In genomic region chr10:17613281-17613680, GRCm38 (mm10) we compare ENCODE assay signal across 15 mouse cellular contexts.
DNase-seq lines count a peak whose midpoint lies in the region; ATAC-seq and TF ChIP-seq lines count a peak whose summit lies in the region.
"Had no signal": no experiment of that assay in that cellular context is flagged by ENCODE, and none has a peak within 500 bp of the region (broad histone marks: within the 10 kb centered on the region; RNA-seq: fewer than 3 reads in every experiment).

No protein-coding gene starts in this region.

- no peak for TF ChIP-seq POLR2A in lung, adult 2 months (IDR thresholded peaks at IDR 0.05; ENCODE audit: borderline replicate concordance, extremely low read depth, low read depth, low read length)

- H3K4me1 ChIP-seq in lung, postnatal 0 days (ENCODE audit: insufficient read depth, low read depth, low read length), result no peaks in the 10 kb centered on the region
- no peaks in the 10 kb centered on the region for H3K4me1 ChIP-seq in lung, adult 2 months (ENCODE audit: control insufficient read depth, insufficient read depth, low read length)
- H3K4me1 ChIP-seq: embryonic facial prominence, embryonic 10.5 days; forebrain, embryonic 13.5 days; hindbrain, embryonic 15.5 days had no signal

- TF ChIP-seq CTCF in lung, postnatal 0 days (IDR thresholded peaks at IDR 0.05), result no peak
- TF ChIP-seq CTCF in lung, adult 2 months (IDR thresholded peaks at IDR 0.05; ENCODE audit: insufficient read depth, low read length), result no peak

- H3K36me3 ChIP-seq in lung, postnatal 0 days (ENCODE audit: insufficient read depth, low read length), result no peaks in the 10 kb centered on the region
- H3K36me3 ChIP-seq: embryonic facial prominence, embryonic 10.5 days; hindbrain, embryonic 15.5 days had no signal

- DNase-seq in adrenal gland, postnatal 36 days, result peak; percentile 7 to 11
- DNase-seq in adrenal gland, adult 18-20 months (ENCODE audit: low spot score in 2 of 2), result no peak
- peak; percentile 40 for DNase-seq in lung, postnatal 0 days (ENCODE audit: low spot score)
- no peak for DNase-seq in lung, adult 2 months
- peak; percentile 56 to 70 for DNase-seq in kidney, postnatal 36 days
- DNase-seq in left cerebral cortex, postnatal 36 days (ENCODE audit: low spot score in 2 of 2), result no peak
- DNase-seq in retina, postnatal 1 day, result no peak
- DNase-seq in thymus, postnatal 10 days (ENCODE audit: low spot score in 2 of 2), result no peak
- DNase-seq: adrenal gland, postnatal 14 days; cerebellum, adult 8-10 months; gastrocnemius, postnatal 10 days had no signal

- H3K4me3 ChIP-seq in lung, postnatal 0 days (ENCODE audit: low read depth, low read length), result no peak overlapping the region
- H3K4me3 ChIP-seq in lung, adult 2 months (replicated peaks; ENCODE audit: extremely low read depth, low read depth, low read length), result no peak overlapping the region
- H3K4me3 ChIP-seq: embryonic facial prominence, embryonic 10.5 days; forebrain, embryonic 13.5 days; hindbrain, embryonic 15.5 days; layer of hippocampus, adult 2 months had no signal

- no peaks in the 10 kb centered on the region for H3K9me3 ChIP-seq in lung, postnatal 0 days (ENCODE audit: low read length)
- H3K9me3 ChIP-seq: embryonic facial prominence, embryonic 10.5 days; forebrain, embryonic 13.5 days; hindbrain, embryonic 15.5 days had no signal

- 63% methylated on average over 3 of the region's 3 CpGs for whole genome bisulfite sequencing in lung, postnatal 0 days
- WGBS in lung, adult 2 months, result 65% methylated on average over 3 of the region's 3 CpGs

- H3K4me2 ChIP-seq in lung, postnatal 0 days (replicated peaks; ENCODE audit: low read depth, low read length), result no peak overlapping the region
- H3K4me2 ChIP-seq: forebrain, embryonic 13.5 days; hindbrain, embryonic 15.5 days had no signal

- intact Hi-C loops in left cerebral cortex, postnatal 36 days (cut with DNase I), result no loop called here

- ATAC-seq in lung, postnatal 0 days, result no peak
- ATAC-seq: forebrain, embryonic 13.5 days had no signal

- no peak overlapping the region for H3K9ac ChIP-seq in lung, postnatal 0 days (replicated peaks; ENCODE audit: low read depth)
- H3K9ac ChIP-seq: forebrain, embryonic 13.5 days; hindbrain, embryonic 15.5 days had no signal

- H3K27me3 ChIP-seq in lung, postnatal 0 days (replicated peaks; ENCODE audit: insufficient read depth, low read length), result no peaks in the 10 kb centered on the region
- H3K27me3 ChIP-seq: forebrain, embryonic 13.5 days; hindbrain, embryonic 15.5 days had no signal

- H3K27ac ChIP-seq in lung, postnatal 0 days (ENCODE audit: low read length), result no peak overlapping the region
- H3K27ac ChIP-seq: embryonic facial prominence, embryonic 10.5 days; forebrain, embryonic 13.5 days; hindbrain, embryonic 15.5 days; layer of hippocampus, adult 2 months had no signal

- TF ChIP-seq EP300 in lung, postnatal 0 days (IDR thresholded peaks at IDR 0.05), result no peak

Comparison
In these comparisons a context has a peak if more than half of its experiments do, and no peak if none do; other contexts are left out.
1. DNase-seq: peak in adrenal gland, postnatal 36 days (2 of 2), lung, postnatal 0 days (single experiment) and kidney, postnatal 36 days (2 of 2); none in adrenal gland, adult 18-20 months (0 of 2), lung, adult 2 months (single experiment), left cerebral cortex, postnatal 36 days (0 of 2), retina, postnatal 1 day (single experiment) and thymus, postnatal 10 days (0 of 2).